Mouse (Mus musculus) spleen, embryonic (tissue): Measurements from ENCODE around the gene Ccnt1.
"Not testable (repeated sequence)": the region's sequence is repeated elsewhere in the genome, so short reads cannot be mapped to it uniquely, and the experiment has no call there.

Experiments used
- CTCF ChIA-PET: fragments of 350-600 bp; sonication (Branson Sonifier 250); formaldehyde crosslinking; loops from one replicate; lab custom pipeline; 2022; lab: Charles Lee

The Ccnt1 gene

GRCm38 (mm10) chr15:98555881-98556280 lies 14.8 kb downstream of the Ccnt1 start:
- CTCF ChIA-PET: no interaction called here

- CTCF ChIA-PET: interaction anchor here (0.6 kb wide), 1 partner anchor 84 kb away, joined by 4 read pairs; no protein-coding TSS in a partner anchor
Measured at GRCm38 (mm10) chr15:98552758-98553157, 18.0 kb downstream of the Ccnt1 start.

- CTCF ChIA-PET: no interaction called here
Measured at GRCm38 (mm10) chr15:98546843-98547242, 23.9 kb downstream of the Ccnt1 start.

- CTCF ChIA-PET: no interaction called here
Measured at GRCm38 (mm10) chr15:98545151-98545550, 25.6 kb downstream of the Ccnt1 start.

GRCm38 (mm10) chr15:98543341-98543740 lies 27.4 kb downstream of the Ccnt1 start:
- CTCF ChIA-PET: interaction anchor here (0.6 kb wide), 1 partner anchor 318 kb away, joined by 3 read pairs; no protein-coding TSS in a partner anchor

GRCm38 (mm10) chr15:98541064-98541463 lies 29.7 kb downstream of the Ccnt1 start:
- CTCF ChIA-PET: no interaction called here

GRCm38 (mm10) chr15:98537923-98538322 lies 32.8 kb downstream of the Ccnt1 start:
- CTCF ChIA-PET: interaction anchor here (0.6 kb wide), 1 partner anchor 27 kb away, joined by 8 read pairs; no protein-coding TSS in a partner anchor

- CTCF ChIA-PET: interaction anchor here (1.2 kb wide), 1 partner anchor 20 kb away, joined by 3 read pairs; no protein-coding TSS in a partner anchor
Measured at GRCm38 (mm10) chr15:98536828-98537510, 33.8 kb downstream of the Ccnt1 start.

- CTCF ChIA-PET: interaction anchor here (0.7 kb wide), 1 partner anchor 1224 kb away, joined by 4 read pairs; no protein-coding TSS in a partner anchor
Measured at GRCm38 (mm10) chr15:98535921-98536320, 34.8 kb downstream of the Ccnt1 start.

- CTCF ChIA-PET: interaction anchor here (0.5 to 0.6 kb wide), 2 partner anchors 36 to 84 kb away, joined by 4 to 15 read pairs; no protein-coding TSS in a partner anchor
Measured at GRCm38 (mm10) chr15:98533881-98534627, 36.7 kb downstream of the Ccnt1 start, which contains the start of gene Kansl2. Gene Kansl2, minus strand, starts transcription at chr15:98534264.

- CTCF ChIA-PET: no interaction called here
Measured at GRCm38 (mm10) chr15:98533035-98533531, 37.6 kb downstream of the Ccnt1 start.

GRCm38 (mm10) chr15:98532281-98532680 lies 38.4 kb downstream of the Ccnt1 start:
- CTCF ChIA-PET: no interaction called here

- CTCF ChIA-PET: interaction anchor here (0.7 kb wide), 1 partner anchor 10 kb away, joined by 3 read pairs; no protein-coding TSS in a partner anchor
Measured at GRCm38 (mm10) chr15:98528066-98528563, 42.6 kb downstream of the Ccnt1 start.

GRCm38 (mm10) chr15:98527056-98527771 lies 43.5 kb downstream of the Ccnt1 start:
- CTCF ChIA-PET: interaction anchor here (0.7 kb wide), 1 partner anchor 278 kb away, joined by 11 read pairs; no protein-coding TSS in a partner anchor

GRCm38 (mm10) chr15:98526057-98526456 lies 44.7 kb downstream of the Ccnt1 start:
- CTCF ChIA-PET: no interaction called here

GRCm38 (mm10) chr15:98521245-98521644 lies 49.5 kb downstream of the Ccnt1 start:
- CTCF ChIA-PET: no interaction called here

- CTCF ChIA-PET: interaction anchor here (0.6 to 1.1 kb wide), 5 partner anchors 11 to 1374 kb away, joined by 3 to 7 read pairs (median 3); no protein-coding TSS in a partner anchor
Measured at GRCm38 (mm10) chr15:98517380-98518355, 53.1 kb downstream of the Ccnt1 start.

- CTCF ChIA-PET: not testable (repeated sequence)
Measured at GRCm38 (mm10) chr15:98514845-98515244, 55.9 kb downstream of the Ccnt1 start.

- CTCF ChIA-PET: interaction anchor here (0.6 kb wide), 1 partner anchor 950 kb away, joined by 18 read pairs; no protein-coding TSS in a partner anchor
Measured at GRCm38 (mm10) chr15:98514146-98514545, 56.6 kb downstream of the Ccnt1 start.

GRCm38 (mm10) chr15:98513676-98514075 lies 57.0 kb downstream of the Ccnt1 start:
- CTCF ChIA-PET: interaction anchor here (0.6 kb wide), 1 partner anchor 950 kb away, joined by 18 read pairs; no protein-coding TSS in a partner anchor
